Mouse (Mus musculus) B cell, adult 62 days (primary cell): ENCODE measurements around the gene Mblac2. TPM values are rescaled to one million over a fixed set of nuclear protein-coding genes. Genes with fewer than 3 reads are reported as not detected.

Experiments used
- total RNA-seq: library from RNA; stranded (reverse); gene quantifications from 4 replicates; pipeline ENCODE4 v1.2.4, GENCODE M21; 2023

The Mblac2 gene
- 4.2 to 5.3 TPM (median 4.4 TPM) in 4 replicates for total RNA-seq

DNA sequence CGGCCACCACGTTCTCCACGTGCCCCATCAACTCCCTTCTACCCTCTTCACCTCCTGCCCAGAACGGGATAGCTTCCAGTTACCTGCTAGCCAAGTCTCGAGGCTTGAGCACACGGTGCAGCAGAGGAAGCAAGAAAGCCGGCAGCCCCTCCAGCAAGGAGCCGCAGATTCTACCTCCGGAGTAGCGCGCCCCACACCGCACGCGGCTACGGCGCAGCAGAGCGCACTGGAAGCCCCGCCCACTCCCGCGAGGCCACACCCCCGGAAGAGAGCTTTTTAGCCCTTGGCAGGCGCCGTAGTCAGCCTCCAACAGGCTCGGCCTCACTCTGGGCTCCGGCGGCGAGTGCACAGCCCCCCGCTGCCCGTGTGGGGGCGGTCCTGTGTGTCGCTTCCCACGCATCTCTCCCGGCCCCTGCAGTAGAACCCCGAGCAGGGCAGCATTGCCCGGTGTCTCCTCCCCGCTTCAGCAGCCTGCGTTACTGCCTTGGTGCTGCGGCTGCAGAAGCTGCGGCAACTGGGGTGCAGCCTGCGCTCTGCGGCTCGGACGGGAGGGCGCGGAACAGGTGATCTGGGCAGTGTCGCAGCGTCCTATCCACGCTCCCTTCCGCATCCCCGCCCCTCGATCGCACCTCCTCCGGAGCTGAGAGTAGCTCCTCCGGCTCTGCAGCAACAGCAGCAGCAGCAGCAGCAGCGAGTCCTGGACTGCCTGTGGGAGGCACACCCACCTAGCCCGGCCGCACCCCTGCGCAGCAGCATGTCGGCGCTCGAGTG lies at the start of gene Mblac2, which contains the start of gene Polr3g:
TSS of gene Mblac2 (plus strand) at position 567 of the 771 bp plus-strand sequence.
TSS of gene Polr3g (minus strand) at position 239 of the 771 bp plus-strand sequence.

GRCm38 (mm10) chr13:81782971-81783404 lies 71.8 kb downstream of the Mblac2 start, which contains the start of gene Cetn3:
TSS of gene Cetn3 (plus strand) at chr13:81783077.

Other genes with a start within 250 kb of the Mblac2 start
- gene Adgrv1, start 78.2 kb upstream of the Mblac2 start, total RNA-seq = not detected in 4 replicates
- gene Lysmd3, start 53.7 kb upstream of the Mblac2 start, total RNA-seq = 18.2 to 28.7 TPM (median 24.7 TPM) in 4 replicates
- gene Polr3g, start 328 bp upstream of the Mblac2 start, total RNA-seq = 7.5 to 14.7 TPM (median 9.6 TPM) in 4 replicates
- 75.2 to 93.1 TPM (median 83.6 TPM) in 4 replicates for gene Cetn3, start 71.7 kb downstream of the Mblac2 start, total RNA-seq